In genomic region chr11:3474480-3475115, GRCm38 (mm10) we compare ENCODE assay signal across 9 mouse cellular contexts. TPM values are rescaled to one million over a fixed set of nuclear protein-coding genes. Genes with fewer than 3 reads are reported as not detected.
A peak's percentile ranks its signal among the peaks of the same experiment; 100 is the strongest.
DNase-seq lines count a peak whose midpoint lies in the region; ATAC-seq and TF ChIP-seq lines count a peak whose summit lies in the region.
"Had no signal": no experiment of that assay in that cellular context is flagged by ENCODE, and none has a peak within 500 bp of the region (broad histone marks: within the 10 kb centered on the region; RNA-seq: fewer than 3 reads in every experiment).

No protein-coding gene starts in this region.

- TF ChIP-seq CTCF in kidney, adult 2 months (conservative IDR thresholded peaks at IDR 0.05; ENCODE audit: insufficient read depth, insufficient read length, low read depth, low read length), result peak; percentile 86
- TF ChIP-seq CTCF in E14TG2a.4 (conservative IDR thresholded peaks at IDR 0.05; ENCODE audit: low read length), result peak; percentile 91
- peak; percentile 73 for TF ChIP-seq CTCF in liver, postnatal 0 days (IDR thresholded peaks at IDR 0.05; ENCODE audit: low read depth)

- no peak for TF ChIP-seq POLR2A in kidney, adult 2 months (IDR thresholded peaks at IDR 0.05; ENCODE audit: low read depth, low read length)

- peak; percentile 65 for DNase-seq in kidney, adult 2 months
- peak; percentile 47 for DNase-seq in R1 (ENCODE audit: low read depth, low spot score)
- DNase-seq in liver, postnatal 0 days, result peak; percentile 35
- no peak for DNase-seq in urinary bladder, postnatal 10 days (ENCODE audit: low spot score)

- 85% methylated on average over 7 of the region's 7 CpGs for WGBS in kidney, adult 2 months
- WGBS in kidney, embryonic 14.5 days, result 92% methylated on average over 7 of the region's 7 CpGs
- 52% methylated on average over 7 of the region's 7 CpGs for WGBS in liver, postnatal 0 days (ENCODE audit: insufficient replicate concordance)

- H3K36me3 ChIP-seq in kidney, adult 2 months (ENCODE audit: control insufficient read depth, insufficient read depth, low read length), result no peaks in the 10 kb centered on the region
- no peaks in the 10 kb centered on the region for H3K36me3 ChIP-seq in kidney, embryonic 14.5 days (ENCODE audit: control insufficient read depth, insufficient read depth, low read length)
- H3K36me3 ChIP-seq in E14TG2a.4 (ENCODE audit: insufficient read depth, low read length), result no peaks in the 10 kb centered on the region
- no peaks in the 10 kb centered on the region for H3K36me3 ChIP-seq in liver, postnatal 0 days (replicated peaks; ENCODE audit: insufficient read depth, low read length)

- no peaks in the 10 kb centered on the region for H3K4me1 ChIP-seq in kidney, adult 2 months (ENCODE audit: control insufficient read depth, insufficient read depth, low read length)
- no peaks in the 10 kb centered on the region for H3K4me1 ChIP-seq in kidney, embryonic 14.5 days (ENCODE audit: control insufficient read depth, insufficient read depth, low read length)
- H3K4me1 ChIP-seq in E14TG2a.4 (replicated peaks; ENCODE audit: low read depth, low read length), result peaks cover 20% of the 10 kb centered on the region
- H3K4me1 ChIP-seq in liver, postnatal 0 days (ENCODE audit: insufficient read depth), result no peaks in the 10 kb centered on the region

- H3K4me2 ChIP-seq in kidney, embryonic 14.5 days (replicated peaks; ENCODE audit: low read depth, low read length), result no peak overlapping the region
- no peak overlapping the region for H3K4me2 ChIP-seq in liver, postnatal 0 days (ENCODE audit: low read depth, low read length)
- H3K4me2 ChIP-seq: hindbrain, embryonic 14.5 days had no signal

- H3K9ac ChIP-seq in kidney, embryonic 14.5 days (ENCODE audit: low read depth, low read length), result no peak overlapping the region
- H3K9ac ChIP-seq in liver, postnatal 0 days (replicated peaks), result no peak overlapping the region
- H3K9ac ChIP-seq: hindbrain, embryonic 14.5 days had no signal

- no peaks in the 10 kb centered on the region for H3K9me3 ChIP-seq in kidney, embryonic 14.5 days (ENCODE audit: control insufficient read depth, low read length)
- H3K9me3 ChIP-seq in E14TG2a.4 (ENCODE audit: low read length), result no peaks in the 10 kb centered on the region
- H3K9me3 ChIP-seq in liver, postnatal 0 days (ENCODE audit: low read length), result no peaks in the 10 kb centered on the region

- no peak overlapping the region for H3K4me3 ChIP-seq in kidney, adult 2 months (ENCODE audit: insufficient read depth, low read depth, low read length)
- H3K4me3 ChIP-seq in kidney, embryonic 14.5 days (ENCODE audit: low read length), result no peak overlapping the region
- H3K4me3 ChIP-seq in E14TG2a.4 (replicated peaks; ENCODE audit: low read length), result no peak overlapping the region
- H3K4me3 ChIP-seq in liver, postnatal 0 days (ENCODE audit: low read depth, low read length), result no peak overlapping the region

- TF ChIP-seq EP300 in liver, postnatal 0 days (IDR thresholded peaks at IDR 0.05; ENCODE audit: low read depth), result no peak

- no peaks in the 10 kb centered on the region for H3K27me3 ChIP-seq in kidney, adult 2 months (replicated peaks; ENCODE audit: control insufficient read depth, insufficient read depth, low read length)
- no peaks in the 10 kb centered on the region for H3K27me3 ChIP-seq in kidney, embryonic 14.5 days (ENCODE audit: control insufficient read depth, insufficient read depth, low read length)
- H3K27me3 ChIP-seq in E14TG2a.4 (ENCODE audit: insufficient read depth, low read length), result no peaks in the 10 kb centered on the region
- no peaks in the 10 kb centered on the region for H3K27me3 ChIP-seq in liver, postnatal 0 days (ENCODE audit: insufficient read depth, low read length)

- no peak overlapping the region for H3K27ac ChIP-seq in kidney, adult 2 months (ENCODE audit: insufficient read depth, low read depth, low read length)
- no peak overlapping the region for H3K27ac ChIP-seq in kidney, embryonic 14.5 days (ENCODE audit: low read depth, low read length)
- H3K27ac ChIP-seq in liver, postnatal 0 days (ENCODE audit: low read depth), result no peak overlapping the region
- H3K27ac ChIP-seq: hindbrain, embryonic 14.5 days had no signal

- ATAC-seq in kidney, embryonic 14.5 days (ENCODE audit: low FRiP score, low TSS enrichment), result no peak
- ATAC-seq in liver, postnatal 0 days, result no peak
- no peak for ATAC-seq in megakaryocyte-erythroid progenitor cell, adult 5-6 weeks (replicated peaks; ENCODE audit: low FRiP score, low TSS enrichment, poor library complexity, severe bottlenecking)
- ATAC-seq: forebrain, embryonic 14.5 days had no signal

RNA-seq across cellular contexts. Expression of gene Pla2g3, which starts 13.5 kb away (rescaled TPM):
- 0.19 and 0.27 TPM in 2 replicates for polyA plus RNA-seq in kidney, adult 2 months (2012; rRNA removed)
- 0.39 and 0.77 TPM in 2 replicates for polyA plus RNA-seq in kidney, embryonic 14.5 days (2014; fragmentation: Nextera tagmentation; extraction: Ambion mirVana)
- 0.07 TPM in 1 of 2 replicates, not detected in the other for polyA plus RNA-seq in liver, postnatal 0 days (2015; fragmentation: Nextera tagmentation; extraction: Ambion mirVana)
- 0.12 TPM in 1 of 2 replicates, not detected in the other for total RNA-seq in megakaryocyte-erythroid progenitor cell, adult 5-6 weeks (2014; fragmentation: Nextera tagmentation)
- total RNA-seq in megakaryocyte-erythroid progenitor cell, adult 5-6 weeks (2017), result 0.28 TPM in 1 of 2 replicates, not detected in the other

RNA-seq across cellular contexts. Expression of gene Rnf185, which starts 22.4 kb away (rescaled TPM):
- 48.9 and 49.4 TPM in 2 replicates for polyA plus RNA-seq in kidney, adult 2 months (2012; rRNA removed)
- polyA plus RNA-seq in kidney, embryonic 14.5 days (2014; fragmentation: Nextera tagmentation; extraction: Ambion mirVana), result 23.6 and 45.2 TPM in 2 replicates
- 9.7 and 10.3 TPM in 2 replicates for polyA plus RNA-seq in liver, postnatal 0 days (2015; fragmentation: Nextera tagmentation; extraction: Ambion mirVana)
- total RNA-seq in megakaryocyte-erythroid progenitor cell, adult 5-6 weeks (2014; fragmentation: Nextera tagmentation), result 7.1 and 8.4 TPM in 2 replicates
- 3.0 and 4.6 TPM in 2 replicates for total RNA-seq in megakaryocyte-erythroid progenitor cell, adult 5-6 weeks (2017)

RNA-seq across cellular contexts. Expression of gene Inpp5j, which starts 30.0 kb away (rescaled TPM):
- 24.0 and 28.0 TPM in 2 replicates for polyA plus RNA-seq in kidney, adult 2 months (2012; rRNA removed)
- polyA plus RNA-seq in kidney, embryonic 14.5 days (2014; fragmentation: Nextera tagmentation; extraction: Ambion mirVana), result 0.40 and 0.61 TPM in 2 replicates
- 0.83 and 0.86 TPM in 2 replicates for polyA plus RNA-seq in liver, postnatal 0 days (2015; fragmentation: Nextera tagmentation; extraction: Ambion mirVana)
- total RNA-seq in megakaryocyte-erythroid progenitor cell, adult 5-6 weeks (2014; fragmentation: Nextera tagmentation), result 0.37 TPM in 1 of 2 replicates, not detected in the other
- not detected in 2 replicates for total RNA-seq in megakaryocyte-erythroid progenitor cell, adult 5-6 weeks (2017)

RNA-seq across cellular contexts. Expression of gene Selenom, which starts 39.9 kb away (rescaled TPM):
- polyA plus RNA-seq in kidney, adult 2 months (2012; rRNA removed), result 136 and 163 TPM in 2 replicates
- 82.1 and 107 TPM in 2 replicates for polyA plus RNA-seq in kidney, embryonic 14.5 days (2014; fragmentation: Nextera tagmentation; extraction: Ambion mirVana)
- 9.9 and 11.7 TPM in 2 replicates for polyA plus RNA-seq in liver, postnatal 0 days (2015; fragmentation: Nextera tagmentation; extraction: Ambion mirVana)
- not detected in 2 replicates for total RNA-seq in megakaryocyte-erythroid progenitor cell, adult 5-6 weeks (2014; fragmentation: Nextera tagmentation)
- total RNA-seq in megakaryocyte-erythroid progenitor cell, adult 5-6 weeks (2017), result not detected in 2 replicates

Comparison
In these comparisons a context has a peak if more than half of its experiments do, and no peak if none do; other contexts are left out.
1. RNA of gene Inpp5j, which starts 30.0 kb away (polyA plus RNA-seq): 24.0 to 28.0 TPM in kidney, adult 2 months; 0.83 to 0.86 TPM in liver, postnatal 0 days and 0.40 to 0.61 TPM in kidney, embryonic 14.5 days; every median in the first group is over 10 times any median in the second.
2. Peak in every context shown above with its lines, with median percentiles within 50 percentile points of each other: CTCF ChIP-seq.